Mouse (Mus musculus): ENCODE measurements around the gene Rnf180. TPM values are rescaled to one million over a fixed set of nuclear protein-coding genes. Genes with fewer than 3 reads are reported as not detected.

The Rnf180 gene
- total RNA-seq, 4 experiments from 2014 or later, result 20.5 to 23.4 (median 22.2) TPM

GRCm38 (mm10) chr13:105132370-105132769 is 162.2 kb downstream of the Rnf180 start:
- DNase-seq (ENCODE audit: low spot score in 2 of 2), result no peak

DNA sequence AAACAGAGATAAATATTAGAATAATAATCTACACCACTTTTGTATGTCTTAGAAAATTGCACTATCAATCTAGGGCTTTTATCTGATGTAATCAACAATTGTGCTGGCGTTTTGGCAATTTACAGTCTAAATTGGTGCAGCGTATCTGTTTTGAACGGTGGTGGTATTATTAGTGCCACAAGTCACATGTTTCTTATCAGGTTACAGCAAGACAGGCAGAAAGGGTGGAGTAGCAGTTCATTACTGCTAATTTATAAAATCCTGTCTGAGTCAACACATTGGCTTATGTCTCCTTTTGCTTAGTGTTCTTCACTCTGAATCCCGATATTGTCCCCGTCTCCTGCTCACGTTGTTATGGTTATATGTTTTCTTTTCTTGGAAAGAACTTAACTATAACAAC is 164.5 kb downstream of the Rnf180 start:
- DNase-seq (ENCODE audit: low spot score in 2 of 2), result no peak

GRCm38 (mm10) chr13:105122092-105122491 is 172.5 kb downstream of the Rnf180 start:
- DNase-seq (ENCODE audit: low spot score in 2 of 2), result no peak

DNA sequence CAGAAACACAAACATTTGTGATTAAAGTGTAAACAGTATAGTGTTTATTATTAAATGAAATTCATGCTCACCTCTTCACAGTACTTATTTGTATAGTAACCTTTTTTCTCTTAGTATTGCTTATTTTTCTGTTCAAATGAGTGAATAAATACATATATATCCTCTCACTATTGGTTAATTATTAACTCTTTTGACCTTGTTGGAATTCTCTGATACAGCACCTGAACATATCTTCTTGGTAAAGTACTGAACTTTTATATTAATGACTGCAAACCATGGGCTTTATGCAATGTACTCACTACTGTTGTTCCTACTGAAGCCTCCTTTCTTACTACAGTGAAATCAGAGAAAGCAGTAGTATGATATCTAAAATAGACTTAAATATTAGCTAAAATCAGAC is 173.0 kb downstream of the Rnf180 start:
- DNase-seq (ENCODE audit: low spot score in 2 of 2), result no peak

DNA sequence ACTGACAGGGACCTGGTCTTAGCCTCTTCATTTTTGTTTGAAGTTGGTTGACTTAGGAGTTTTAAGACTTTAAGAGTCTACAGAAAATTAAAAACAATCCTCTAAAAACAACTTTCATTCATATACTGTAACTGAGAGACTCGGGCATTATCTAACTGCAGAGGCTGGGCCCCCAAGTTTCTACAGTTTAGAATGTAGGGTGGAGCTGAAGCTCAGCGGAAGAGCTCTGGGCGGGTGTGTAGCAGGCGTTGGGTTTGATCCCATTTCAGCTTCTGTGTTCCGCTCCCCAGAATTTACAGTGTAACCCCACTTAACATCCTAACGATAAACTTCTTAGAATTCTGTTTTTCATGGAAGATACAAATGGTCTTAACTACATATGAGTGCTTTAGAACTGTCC is 183.0 kb downstream of the Rnf180 start:
- DNase-seq (ENCODE audit: low spot score in 2 of 2), result no peak

- no peak for DNase-seq (ENCODE audit: low spot score in 2 of 2)
Observed at GRCm38 (mm10) chr13:105104385-105104784, 190.2 kb downstream of the Rnf180 start.

DNA sequence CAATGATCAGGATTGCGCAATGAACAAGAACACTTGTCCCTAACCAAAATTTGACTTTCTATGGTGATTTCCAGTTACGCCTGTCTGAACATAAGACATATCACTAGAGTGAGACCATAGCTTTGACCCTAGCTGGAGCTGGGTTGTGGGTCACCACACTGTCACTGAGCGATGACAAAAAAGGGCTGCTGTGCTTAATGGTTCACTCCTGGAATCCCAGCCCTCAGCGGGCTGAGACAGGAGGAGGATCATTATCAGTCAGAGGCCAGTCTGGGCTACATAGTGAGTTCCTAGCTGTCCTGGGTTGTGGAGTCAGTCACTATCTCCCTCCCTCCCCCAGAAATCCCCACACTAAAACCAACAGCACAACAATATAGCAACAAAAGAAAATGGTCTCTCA is 193.9 kb downstream of the Rnf180 start:
- no peak for DNase-seq (ENCODE audit: low spot score in 2 of 2)

- DNase-seq (ENCODE audit: low spot score in 2 of 2), result no peak
Observed at GRCm38 (mm10) chr13:105096316-105096715, 198.3 kb downstream of the Rnf180 start.

GRCm38 (mm10) chr13:105089276-105089675 is 205.3 kb downstream of the Rnf180 start:
- no peak for DNase-seq (ENCODE audit: low spot score in 2 of 2)

- no peak for DNase-seq (ENCODE audit: low spot score in 2 of 2)
Observed at GRCm38 (mm10) chr13:105081862-105082261, 212.8 kb downstream of the Rnf180 start, which contains the start of gene 4933425L06Rik. 4933425L06Rik (plus strand) TSS chr13:105082122.

Other genes with a start within 250 kb of the Rnf180 start
- 100 to 1,000 TPM; 143 to 176 (median 159) TPM for gene Rgs7bp, start 239.9 kb downstream of the Rnf180 start, total RNA-seq (2022)
- gene 4933425L06Rik, start 212.7 kb downstream of the Rnf180 start, total RNA-seq (2022), result not detected
- gene Htr1a, start 148.8 kb upstream of the Rnf180 start, total RNA-seq (2022), result 10 to 100 TPM; 11.6 to 14.4 (median 12.4) TPM

All from left cerebral cortex, adult 8-10 months (tissue).